Mouse (Mus musculus) bone marrow, adult 2 months (tissue): ENCODE measurements around the gene Olfr1098.

ENCODE experiments used
- CTCF ChIP-seq: fragments of 200-500 bp; IDR thresholded peaks from 2 replicates; pipeline ENCODE4 v1.5.1; 2011; ENCODE audit warnings: low read length, control low read depth; ENCODE audit not compliant: control insufficient read depth, insufficient read depth
- POLR2A ChIP-seq: fragments of 200-500 bp; IDR thresholded peaks from 2 replicates; pipeline ENCODE4 v1.6.1; 2011; ENCODE audit warnings: low read depth, mild to moderate bottlenecking, control low read depth, low read length, borderline replicate concordance; ENCODE audit not compliant: control insufficient read depth

- TF ChIP-seq CTCF (no peak), POLR2A (no peak)
Measured at GRCm38 (mm10) chr2:86892116-86892515, 32.2 kb downstream of the Olfr1098 start, which contains the start of gene Olfr1097.
